Mouse (Mus musculus): ENCODE measurements at regions not wholly inside any gene's neighbourhood (a gene's known extent, or its start where the extent isn't known, plus 50 kb on each side); places are given as distances from the start of the nearest gene placed in this dataset.
A peak's percentile ranks its signal among the peaks of the same experiment; 100 is the strongest.

- no peak for DNase-seq (ENCODE audit: extremely low read depth, low read depth, low spot score)
Observed at GRCm38 (mm10) chr11:64652811-64653210, 216.4 kb upstream of the F930015N05Rik start.

DNA sequence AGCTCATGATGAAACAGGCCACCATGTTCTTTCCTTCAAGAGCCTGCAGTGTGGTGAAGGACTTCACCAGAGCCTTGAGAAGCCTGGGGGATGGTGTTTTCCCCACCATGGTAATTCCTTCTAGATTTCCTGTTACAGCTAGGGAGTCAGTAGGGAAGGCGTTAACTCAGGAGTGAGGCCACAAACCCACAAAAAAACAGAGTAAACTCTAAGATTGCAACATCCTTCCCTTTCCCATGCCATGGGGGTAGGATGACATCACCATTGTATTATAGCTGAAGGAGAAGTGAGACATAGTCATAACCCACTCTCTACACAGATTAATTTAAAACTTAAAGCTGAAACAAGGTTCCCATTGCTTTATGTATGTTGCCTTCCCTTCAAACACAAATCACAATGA is 218.7 kb upstream of the F930015N05Rik start:
- no peak for DNase-seq (ENCODE audit: extremely low read depth, low read depth, low spot score)

- DNase-seq (ENCODE audit: extremely low read depth, low read depth, low spot score), result no peak
Observed at GRCm38 (mm10) chr11:64663166-64663565, 226.7 kb upstream of the F930015N05Rik start.

- DNase-seq (ENCODE audit: extremely low read depth, low read depth, low spot score), result no peak
Observed at GRCm38 (mm10) chr11:64667010-64667409, 230.6 kb upstream of the F930015N05Rik start.

DNA sequence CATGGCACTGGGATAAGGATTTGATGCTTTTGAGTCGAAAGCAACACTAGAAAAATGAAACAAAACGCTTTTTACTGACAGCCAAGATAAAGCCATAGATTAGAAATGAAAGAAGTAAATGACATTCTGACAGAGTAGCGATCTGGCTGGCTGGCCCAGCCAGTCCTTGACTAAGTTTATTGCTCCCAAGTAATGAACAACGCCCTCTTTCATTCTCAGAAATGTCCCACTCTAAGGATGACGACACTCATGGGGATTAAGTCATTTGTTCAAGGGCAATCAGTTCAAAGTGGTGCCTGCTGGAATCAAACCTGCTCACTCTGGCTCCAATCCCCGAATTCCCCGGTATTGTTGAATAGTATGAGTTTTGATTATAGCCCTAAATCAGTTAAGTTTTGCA is 231.1 kb upstream of the F930015N05Rik start:
- no peak for DNase-seq (ENCODE audit: extremely low read depth, low read depth, low spot score)

- DNase-seq (ENCODE audit: extremely low read depth, low read depth, low spot score), result no peak
Observed at GRCm38 (mm10) chr11:64671898-64672297, 235.4 kb upstream of the F930015N05Rik start.

- DNase-seq (ENCODE audit: extremely low read depth, low read depth, low spot score), result no peak
Observed at GRCm38 (mm10) chr11:64673546-64673945, 237.1 kb upstream of the F930015N05Rik start.

DNA sequence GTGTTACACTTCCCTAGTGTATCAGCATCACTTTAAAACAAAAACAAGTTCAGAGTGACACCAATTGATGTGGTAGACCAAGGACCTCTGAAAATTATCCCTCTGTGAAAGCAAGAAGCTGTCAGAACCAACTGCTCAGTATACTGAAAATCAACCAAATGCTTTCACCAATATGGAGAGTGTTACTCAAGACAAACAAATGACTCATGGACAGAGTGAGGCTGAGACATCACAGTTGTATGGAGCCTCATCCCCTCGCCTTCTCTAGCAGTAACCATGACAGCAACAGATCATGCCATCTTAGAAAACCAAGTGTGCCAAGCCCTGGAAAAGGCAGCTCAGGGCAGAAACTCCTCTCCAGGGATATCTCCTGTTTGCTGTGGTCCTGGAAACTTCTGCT is 267.3 kb upstream of the F930015N05Rik start:
- no peak for DNase-seq (ENCODE audit: extremely low read depth, low read depth, low spot score)

- DNase-seq (ENCODE audit: extremely low read depth, low read depth, low spot score), result no peak
Observed at GRCm38 (mm10) chr11:64711801-64712200, 267.0 kb upstream of the Elac2 start.

GRCm38 (mm10) chr11:64715182-64715581 is 263.7 kb upstream of the Elac2 start:
- DNase-seq (ENCODE audit: extremely low read depth, low read depth, low spot score), result no peak

DNA sequence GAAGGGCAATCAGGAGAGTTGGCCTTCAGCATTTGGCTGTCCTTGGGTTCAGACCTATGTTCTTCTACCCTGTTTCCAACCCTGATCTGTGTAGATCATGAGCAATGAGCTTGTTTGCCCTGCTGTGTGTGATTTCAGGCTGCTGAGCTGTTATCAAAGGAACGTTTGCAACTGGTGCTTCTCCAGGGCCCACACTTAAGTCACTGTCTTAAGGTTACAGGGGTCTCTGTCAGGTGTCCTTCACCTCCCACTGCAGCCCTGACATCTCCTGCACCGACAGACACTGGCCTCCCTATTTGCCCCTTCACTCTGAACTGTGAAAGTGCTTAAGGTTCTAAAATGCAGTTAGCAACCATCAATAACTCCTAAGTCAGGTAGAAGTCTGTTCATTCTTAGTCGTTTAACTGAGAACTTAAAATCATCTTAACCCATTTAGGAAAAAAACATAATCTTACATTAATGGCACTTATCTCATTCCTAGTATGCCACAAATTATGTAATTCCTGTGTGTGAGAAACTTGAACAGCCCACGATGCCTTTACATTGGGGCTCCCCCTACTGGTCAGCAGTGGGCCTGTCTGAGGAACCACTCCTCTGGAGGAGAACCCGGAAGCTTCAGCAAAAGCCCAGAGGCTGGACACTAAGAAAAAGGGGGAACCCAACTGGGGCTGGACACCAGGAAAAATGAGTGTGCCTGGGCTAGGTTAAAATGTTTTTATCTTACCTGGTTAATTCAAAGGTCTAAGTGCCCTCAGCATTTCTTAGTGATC is 260.3 kb upstream of the Elac2 start:
- DNase-seq (ENCODE audit: extremely low read depth, low read depth, low spot score), result no peak

DNA sequence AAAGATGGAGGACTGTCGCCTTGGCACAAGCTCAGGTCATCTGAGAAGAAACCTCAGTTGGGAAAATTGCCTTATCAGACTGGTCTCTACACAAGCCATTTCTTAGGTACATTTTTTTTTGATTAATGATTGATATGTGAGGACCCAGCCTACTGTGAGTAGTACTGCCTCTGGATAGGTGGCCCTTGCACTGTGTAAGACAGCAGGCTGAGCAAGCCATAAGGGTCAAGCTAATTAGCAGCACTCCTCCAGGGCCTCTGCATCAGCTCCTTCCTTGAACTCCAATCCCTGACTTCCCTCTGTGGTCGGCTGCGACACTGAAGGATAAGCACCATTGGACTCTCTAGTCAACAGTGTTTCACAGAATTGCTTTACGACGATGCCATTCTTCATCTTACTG is 252.6 kb upstream of the Elac2 start:
- DNase-seq (ENCODE audit: extremely low read depth, low read depth, low spot score), result no peak

DNA sequence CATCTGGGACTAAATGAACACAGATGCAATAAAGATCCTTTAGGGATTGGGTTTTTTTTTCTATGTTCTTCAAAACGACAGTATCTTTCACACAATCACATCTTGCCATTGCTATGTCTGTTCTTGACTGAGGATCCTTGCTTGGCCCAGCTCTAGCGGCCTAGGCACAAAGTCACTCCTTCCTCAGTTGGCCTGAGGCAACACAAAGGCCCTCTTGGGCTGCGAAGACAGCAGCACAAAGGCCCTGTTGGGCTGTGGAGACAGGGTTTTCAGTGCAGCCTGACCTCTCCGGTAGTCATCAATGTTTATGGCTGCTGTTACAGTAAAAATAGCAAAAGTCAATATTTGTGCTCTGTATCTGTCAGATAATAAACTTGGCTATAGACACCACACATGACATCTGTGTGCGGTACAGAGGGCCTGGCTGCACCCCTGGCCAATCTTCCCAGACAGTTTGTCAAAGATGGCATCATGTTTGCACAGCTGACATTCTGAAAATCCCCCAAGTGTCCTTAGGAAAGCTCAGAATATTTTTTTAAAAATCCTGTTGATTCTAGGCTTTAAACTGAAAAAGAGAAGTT is 250.9 kb upstream of the Elac2 start:
- DNase-seq (ENCODE audit: extremely low read depth, low read depth, low spot score), result no peak

- DNase-seq (ENCODE audit: extremely low read depth, low read depth, low spot score), result no peak
Observed at GRCm38 (mm10) chr11:64738948-64739347, 239.9 kb upstream of the Elac2 start.

DNA sequence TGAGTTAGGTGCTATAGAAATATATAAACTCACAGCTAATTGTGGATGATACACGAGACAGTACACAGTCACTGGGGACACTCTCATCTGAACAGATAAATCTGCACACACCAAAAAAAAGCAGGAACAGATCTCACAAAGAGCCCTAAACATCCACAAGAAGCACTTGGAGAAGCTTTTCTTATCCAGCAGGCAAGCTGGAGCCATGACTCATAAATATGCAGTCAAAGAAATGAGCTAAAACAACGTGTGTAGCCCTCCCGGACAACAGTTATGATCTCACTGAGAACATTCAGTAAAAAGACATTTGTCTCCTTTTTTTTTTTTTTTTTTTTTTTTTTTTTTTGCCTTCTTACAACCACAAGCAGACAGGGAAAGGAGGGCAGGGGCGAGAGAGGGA is 235.1 kb upstream of the Elac2 start:
- no peak for DNase-seq (ENCODE audit: extremely low read depth, low read depth, low spot score)

DNA sequence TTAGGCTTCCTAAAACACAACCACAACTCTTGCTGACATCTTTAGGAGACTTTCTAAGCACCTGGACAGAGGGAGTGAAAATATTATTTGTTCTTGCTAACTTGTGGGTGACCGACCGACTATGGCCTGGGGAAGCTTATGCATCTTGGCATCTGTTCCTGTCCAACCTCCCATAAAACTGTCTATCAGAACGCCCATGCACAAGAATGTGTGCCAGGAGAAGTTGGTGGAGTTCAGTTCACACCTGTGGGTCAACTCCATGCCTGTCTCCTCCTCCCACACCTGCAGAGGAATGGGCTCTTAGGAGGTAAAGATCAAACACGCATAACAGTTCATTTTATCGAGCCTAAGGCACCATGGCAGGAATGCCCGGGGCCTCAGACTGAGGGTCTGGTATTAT is 232.7 kb upstream of the Elac2 start:
- peak; percentile 37 for DNase-seq (ENCODE audit: extremely low read depth, low read depth, low spot score)

GRCm38 (mm10) chr11:64749976-64750375 is 228.9 kb upstream of the Elac2 start:
- no peak for DNase-seq (ENCODE audit: extremely low read depth, low read depth, low spot score)

DNA sequence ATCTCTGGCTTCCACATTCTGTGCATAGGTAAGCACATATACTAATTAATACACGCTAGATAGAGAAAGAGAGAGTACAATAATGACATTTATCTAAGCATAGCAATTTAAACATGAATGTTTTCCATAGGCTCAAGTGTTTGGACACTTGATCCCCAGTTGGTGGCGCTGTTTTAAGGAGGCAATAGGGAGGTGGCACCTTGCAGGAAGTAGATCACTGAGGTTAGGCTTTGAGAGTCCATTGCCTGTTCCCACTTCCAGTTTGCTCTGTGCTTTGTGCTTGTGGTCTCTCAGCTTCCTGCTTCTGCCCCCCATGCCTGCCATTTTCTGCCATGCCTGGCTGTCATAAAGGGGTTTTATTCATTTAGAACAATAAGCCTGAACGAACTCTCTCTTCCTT is 226.5 kb upstream of the Elac2 start:
- DNase-seq (ENCODE audit: extremely low read depth, low read depth, low spot score), result no peak

DNA sequence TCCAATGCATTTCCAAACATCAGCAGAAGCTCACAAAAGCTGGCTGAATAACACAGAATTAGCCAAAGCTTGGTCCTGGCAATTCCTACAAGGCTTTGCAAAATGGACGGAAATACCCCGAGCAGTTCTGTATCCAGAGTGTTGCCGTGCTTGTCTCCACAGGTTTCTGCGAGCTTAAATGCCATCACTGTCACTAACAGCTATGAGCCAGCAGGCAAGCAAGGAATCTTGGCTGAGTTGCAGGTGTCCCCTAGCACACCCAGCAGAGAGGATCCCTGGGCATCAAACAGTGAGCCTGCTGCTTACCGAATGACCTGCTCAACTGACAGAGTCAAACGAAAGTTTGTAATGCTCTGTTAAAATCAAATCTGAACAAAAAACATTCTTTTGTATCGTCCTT is 226.0 kb upstream of the Elac2 start:
- DNase-seq (ENCODE audit: extremely low read depth, low read depth, low spot score), result no peak

DNA sequence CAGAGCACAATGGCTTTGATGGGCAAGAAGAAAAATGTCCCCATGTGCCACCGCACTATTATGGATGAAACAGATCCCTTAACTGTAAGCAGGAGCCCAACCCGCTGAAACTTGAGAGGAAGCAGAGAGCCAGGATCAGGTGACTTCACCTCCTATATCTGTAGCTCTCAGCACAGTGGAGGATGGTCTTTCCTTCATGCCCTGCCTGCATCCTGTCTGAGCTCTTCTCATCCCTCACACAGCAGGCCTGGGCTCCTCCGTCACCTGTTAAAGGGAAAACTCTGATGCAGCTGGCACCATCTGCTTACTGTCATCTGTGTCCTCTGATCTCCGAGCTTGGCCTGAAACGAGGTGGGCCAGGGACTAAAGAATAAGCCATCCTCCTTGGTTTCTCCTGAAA is 224.8 kb upstream of the Elac2 start:
- DNase-seq (ENCODE audit: extremely low read depth, low read depth, low spot score), result no peak

GRCm38 (mm10) chr11:64755563-64755962 is 223.3 kb upstream of the Elac2 start:
- no peak for DNase-seq (ENCODE audit: extremely low read depth, low read depth, low spot score)

- no peak for DNase-seq (ENCODE audit: extremely low read depth, low read depth, low spot score)
Observed at GRCm38 (mm10) chr11:64760626-64761025, 218.2 kb upstream of the Elac2 start.

GRCm38 (mm10) chr11:64762755-64763154 is 216.1 kb upstream of the Elac2 start:
- DNase-seq (ENCODE audit: extremely low read depth, low read depth, low spot score), result no peak
